Mouse (Mus musculus): Measurements from ENCODE around the gene Osgepl1. TPM values are rescaled to one million over a fixed set of nuclear protein-coding genes. Genes with fewer than 3 reads are reported as not detected.
"Not testable (repeated sequence)": the region's sequence is repeated elsewhere in the genome, so short reads cannot be mapped to it uniquely, and the experiment has no call there.

Osgepl1 gene
- polyA plus RNA-seq, 1 experiment from 2014 or later, result 28.7 TPM

- 95% methylated on average over 4 of the region's 4 CpGs for WGBS
- peaks cover 65% of the 10 kb centered on the region for H3K36me3 ChIP-seq (ENCODE audit: control insufficient read depth, insufficient read depth, low read length)
- ATAC-seq (ENCODE audit: insufficient number of reproducible peaks, insufficient read depth, low FRiP score, low read depth), result no peak
- no peaks in the 10 kb centered on the region for H3K27me3 ChIP-seq (ENCODE audit: control insufficient read depth, insufficient read depth, low read length)
- H3K9ac ChIP-seq (ENCODE audit: low read length), result no peak overlapping the region
- H3K4me3 ChIP-seq (ENCODE audit: control insufficient read depth in 1 of 2, insufficient read depth in 1 of 2, low read depth in 1 of 2, low read length in 2 of 2), result no peak overlapping the region
- H3K4me2 ChIP-seq (ENCODE audit: low read length), result no peak overlapping the region
- H3K9me3 ChIP-seq (ENCODE audit: control insufficient read depth, low read length), result no peaks in the 10 kb centered on the region
- peaks cover 0 to 3% of the 10 kb centered on the region in 2 experiments; a peak in 1 of 4 replicates for H3K4me1 ChIP-seq (ENCODE audit: control insufficient read depth in 2 of 2, insufficient read depth in 2 of 2, low read length in 2 of 2)
- H3K27ac ChIP-seq (replicated peaks in 1 of 2; ENCODE audit: control insufficient read depth in 1 of 2, insufficient read depth in 1 of 2, low read depth in 2 of 2, low read length in 2 of 2), result no peak overlapping the region
Observed at GRCm38 (mm10) chr1:53321662-53322344, 8.4 kb downstream of the Osgepl1 start.

GRCm38 (mm10) chr1:53323254-53323653 lies 9.8 kb downstream of the Osgepl1 start:
- Histone ChIP-seq H3K27ac (replicated peaks in 1 of 2; ENCODE audit: control insufficient read depth in 1 of 2, insufficient read depth in 1 of 2, low read depth in 2 of 2, low read length in 2 of 2) (no peak overlapping the region), H3K4me1 (ENCODE audit: control insufficient read depth in 2 of 2, insufficient read depth in 2 of 2, low read length in 2 of 2) (no peaks in the 10 kb centered on the region), H3K36me3 (ENCODE audit: control insufficient read depth, insufficient read depth, low read length) (peaks cover 52% of the 10 kb centered on the region), H3K4me2 (ENCODE audit: low read length) (no peak overlapping the region), H3K9me3 (ENCODE audit: control insufficient read depth, low read length) (no peaks in the 10 kb centered on the region), H3K27me3 (ENCODE audit: control insufficient read depth, insufficient read depth, low read length) (no peaks in the 10 kb centered on the region), H3K9ac (ENCODE audit: low read length) (no peak overlapping the region), H3K4me3 (ENCODE audit: control insufficient read depth in 1 of 2, insufficient read depth in 1 of 2, low read depth in 1 of 2, low read length in 2 of 2) (no peak overlapping the region)
- ATAC-seq (ENCODE audit: insufficient number of reproducible peaks, insufficient read depth, low FRiP score, low read depth), result no peak
- 91% methylated on average over 5 of the region's 5 CpGs for WGBS

DNA sequence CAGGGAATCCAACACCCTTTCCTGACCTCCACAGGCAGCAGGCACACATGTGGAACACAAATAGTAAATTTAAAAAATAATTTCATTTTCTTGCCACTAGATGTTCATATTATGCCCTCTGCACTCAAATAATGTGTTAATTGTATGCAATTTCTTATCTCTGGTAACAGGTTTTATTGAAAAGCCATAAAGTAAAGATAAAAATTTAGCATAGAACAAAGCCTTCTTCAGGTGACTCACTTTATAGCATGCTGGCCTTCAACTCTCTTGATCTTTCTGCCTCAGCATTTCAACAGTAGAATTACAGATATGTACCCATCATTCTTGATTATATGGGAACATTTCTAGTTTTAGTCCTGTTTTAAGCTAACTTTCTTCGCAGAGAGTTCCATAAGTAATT lies 10.9 kb downstream of the Osgepl1 start:
- Histone ChIP-seq H3K4me2 (ENCODE audit: low read length) (no peak overlapping the region), H3K9ac (ENCODE audit: low read length) (no peak overlapping the region), H3K4me3 (ENCODE audit: control insufficient read depth in 1 of 2, insufficient read depth in 1 of 2, low read depth in 1 of 2, low read length in 2 of 2) (no peak overlapping the region), H3K27ac (replicated peaks in 1 of 2; ENCODE audit: control insufficient read depth in 1 of 2, insufficient read depth in 1 of 2, low read depth in 2 of 2, low read length in 2 of 2) (no peak overlapping the region), H3K36me3 (ENCODE audit: control insufficient read depth, insufficient read depth, low read length) (peaks cover 41% of the 10 kb centered on the region), H3K9me3 (ENCODE audit: control insufficient read depth, low read length) (no peaks in the 10 kb centered on the region), H3K27me3 (ENCODE audit: control insufficient read depth, insufficient read depth, low read length) (no peaks in the 10 kb centered on the region), H3K4me1 (ENCODE audit: control insufficient read depth in 2 of 2, insufficient read depth in 2 of 2, low read length in 2 of 2) (no peaks in the 10 kb centered on the region)
- 92% methylated on average over 1 of the region's 1 CpGs for WGBS
- no peak for ATAC-seq (ENCODE audit: insufficient number of reproducible peaks, insufficient read depth, low FRiP score, low read depth)

GRCm38 (mm10) chr1:53324827-53325494 lies 11.5 kb downstream of the Osgepl1 start:
- H3K4me2 ChIP-seq (ENCODE audit: low read length), result no peak overlapping the region
- H3K4me1 ChIP-seq (ENCODE audit: control insufficient read depth in 2 of 2, insufficient read depth in 2 of 2, low read length in 2 of 2), result no peaks in the 10 kb centered on the region
- H3K36me3 ChIP-seq (ENCODE audit: control insufficient read depth, insufficient read depth, low read length), result peaks cover 39% of the 10 kb centered on the region
- no peak overlapping the region for H3K27ac ChIP-seq (replicated peaks in 1 of 2; ENCODE audit: control insufficient read depth in 1 of 2, insufficient read depth in 1 of 2, low read depth in 2 of 2, low read length in 2 of 2)
- no peaks in the 10 kb centered on the region for H3K27me3 ChIP-seq (ENCODE audit: control insufficient read depth, insufficient read depth, low read length)
- 73% methylated on average over 5 of the region's 5 CpGs for WGBS
- no peak for ATAC-seq (ENCODE audit: insufficient number of reproducible peaks, insufficient read depth, low FRiP score, low read depth)
- no peaks in the 10 kb centered on the region for H3K9me3 ChIP-seq (ENCODE audit: control insufficient read depth, low read length)
- no peak overlapping the region for H3K9ac ChIP-seq (ENCODE audit: low read length)
- H3K4me3 ChIP-seq (ENCODE audit: control insufficient read depth in 1 of 2, insufficient read depth in 1 of 2, low read depth in 1 of 2, low read length in 2 of 2), result no peak overlapping the region

- H3K9me3 ChIP-seq (ENCODE audit: control insufficient read depth, low read length); H3K27ac ChIP-seq (replicated peaks in 1 of 2; ENCODE audit: control insufficient read depth in 1 of 2, insufficient read depth in 1 of 2, low read depth in 2 of 2, low read length in 2 of 2); H3K4me3 ChIP-seq (ENCODE audit: control insufficient read depth in 1 of 2, insufficient read depth in 1 of 2, low read depth in 1 of 2, low read length in 2 of 2); ATAC-seq (ENCODE audit: insufficient number of reproducible peaks, insufficient read depth, low FRiP score, low read depth); H3K4me2 ChIP-seq (ENCODE audit: low read length); H3K36me3 ChIP-seq (ENCODE audit: control insufficient read depth, insufficient read depth, low read length); H3K4me1 ChIP-seq (ENCODE audit: control insufficient read depth in 2 of 2, insufficient read depth in 2 of 2, low read length in 2 of 2); H3K9ac ChIP-seq (ENCODE audit: low read length); H3K27me3 ChIP-seq (ENCODE audit: control insufficient read depth, insufficient read depth, low read length): not testable (repeated sequence)
- 43% methylated on average over 5 of the region's 5 CpGs for WGBS
Observed at GRCm38 (mm10) chr1:53333527-53333926, 20.1 kb downstream of the Osgepl1 start.

DNA sequence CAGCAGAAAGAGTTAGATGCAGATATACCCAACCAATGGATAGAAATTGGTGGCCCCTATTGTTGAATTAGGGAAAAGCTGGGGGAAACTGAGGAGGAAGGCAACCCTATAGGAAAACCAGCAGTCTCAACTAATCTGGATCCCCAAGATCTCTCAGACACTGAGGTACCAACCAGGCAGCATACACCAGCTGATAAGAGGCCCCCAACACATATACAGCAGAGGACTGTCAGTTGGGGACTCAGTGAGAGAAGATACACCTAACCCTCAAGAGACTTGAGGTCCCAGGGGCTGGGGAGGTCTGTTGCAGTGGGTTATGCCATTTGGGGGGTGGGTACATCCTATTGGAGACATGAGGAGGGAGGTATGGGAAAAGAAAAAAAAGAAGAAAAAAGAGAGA lies 22.0 kb downstream of the Osgepl1 start:
- Histone ChIP-seq H3K4me2 (ENCODE audit: low read length) (no peak overlapping the region), H3K4me3 (ENCODE audit: control insufficient read depth in 1 of 2, insufficient read depth in 1 of 2, low read depth in 1 of 2, low read length in 2 of 2) (no peak overlapping the region), H3K36me3 (ENCODE audit: control insufficient read depth, insufficient read depth, low read length) (no peaks in the 10 kb centered on the region), H3K27me3 (ENCODE audit: control insufficient read depth, insufficient read depth, low read length) (no peaks in the 10 kb centered on the region), H3K27ac (replicated peaks in 1 of 2; ENCODE audit: control insufficient read depth in 1 of 2, insufficient read depth in 1 of 2, low read depth in 2 of 2, low read length in 2 of 2) (no peak overlapping the region), H3K4me1 (ENCODE audit: control insufficient read depth in 2 of 2, insufficient read depth in 2 of 2, low read length in 2 of 2) (no peaks in the 10 kb centered on the region), H3K9ac (ENCODE audit: low read length) (no peak overlapping the region), H3K9me3 (ENCODE audit: control insufficient read depth, low read length) (no peaks in the 10 kb centered on the region)
- no peak for ATAC-seq (ENCODE audit: insufficient number of reproducible peaks, insufficient read depth, low FRiP score, low read depth)

- not testable (repeated sequence) for H3K27ac ChIP-seq (replicated peaks in 1 of 2; ENCODE audit: control insufficient read depth in 1 of 2, insufficient read depth in 1 of 2, low read depth in 2 of 2, low read length in 2 of 2); H3K9ac ChIP-seq (ENCODE audit: low read length); H3K9me3 ChIP-seq (ENCODE audit: control insufficient read depth, low read length); H3K27me3 ChIP-seq (ENCODE audit: control insufficient read depth, insufficient read depth, low read length); H3K4me3 ChIP-seq (ENCODE audit: control insufficient read depth in 1 of 2, insufficient read depth in 1 of 2, low read depth in 1 of 2, low read length in 2 of 2); H3K4me2 ChIP-seq (ENCODE audit: low read length); H3K4me1 ChIP-seq (ENCODE audit: control insufficient read depth in 2 of 2, insufficient read depth in 2 of 2, low read length in 2 of 2); H3K36me3 ChIP-seq (ENCODE audit: control insufficient read depth, insufficient read depth, low read length); ATAC-seq (ENCODE audit: insufficient number of reproducible peaks, insufficient read depth, low FRiP score, low read depth)
- 61% methylated on average over 2 of the region's 2 CpGs for WGBS
Observed at GRCm38 (mm10) chr1:53337403-53337802, 24.0 kb downstream of the Osgepl1 start.

GRCm38 (mm10) chr1:53341071-53341470 lies 27.6 kb downstream of the Osgepl1 start:
- H3K9ac ChIP-seq (ENCODE audit: low read length), result no peak overlapping the region
- no peaks in the 10 kb centered on the region for H3K4me1 ChIP-seq (ENCODE audit: control insufficient read depth in 2 of 2, insufficient read depth in 2 of 2, low read length in 2 of 2)
- H3K36me3 ChIP-seq (ENCODE audit: control insufficient read depth, insufficient read depth, low read length), result peaks cover 35% of the 10 kb centered on the region
- no peak for ATAC-seq (ENCODE audit: insufficient number of reproducible peaks, insufficient read depth, low FRiP score, low read depth)
- no peaks in the 10 kb centered on the region for H3K27me3 ChIP-seq (ENCODE audit: control insufficient read depth, insufficient read depth, low read length)
- no peak overlapping the region for H3K27ac ChIP-seq (replicated peaks in 1 of 2; ENCODE audit: control insufficient read depth in 1 of 2, insufficient read depth in 1 of 2, low read depth in 2 of 2, low read length in 2 of 2)
- 99% methylated on average over 2 of the region's 2 CpGs for WGBS
- peaks cover 4% of the 10 kb centered on the region; the same call in 1 of the 2 replicates for H3K9me3 ChIP-seq (ENCODE audit: control insufficient read depth, low read length)
- H3K4me3 ChIP-seq (ENCODE audit: control insufficient read depth in 1 of 2, insufficient read depth in 1 of 2, low read depth in 1 of 2, low read length in 2 of 2), result no peak overlapping the region
- no peak overlapping the region for H3K4me2 ChIP-seq (ENCODE audit: low read length)
